Mouse (Mus musculus) stomach, postnatal 0 days (tissue): ENCODE data around the gene Dnal4. TPM values are rescaled to one million over a fixed set of nuclear protein-coding genes. Genes with fewer than 3 reads are reported as not detected.

Experiments used
- ATAC-seq: fragments of 200-750 bp; cut with Nextera tagmentation; 2 replicates; pipeline ENCODE4 v1.8.0; 2017; ENCODE audit not compliant: low FRiP score, low TSS enrichment
- DNase-seq: peaks from one replicate; pipeline ENCODE4 v3.0.0-alpha.2; 2016; ENCODE audit warnings: low spot score
- H3K27ac ChIP-seq: fragments of 300-500 bp; sonication (generic); replicated peaks from 2 replicates; pipeline ENCODE4 v1.5.1; 2014; ENCODE audit warnings: mild to moderate bottlenecking, control low read depth
- H3K27me3 ChIP-seq: fragments of 300-500 bp; sonication (generic); 2 replicates; pipeline ENCODE4 v1.6.1; 2014; ENCODE audit warnings: low read length; ENCODE audit not compliant: control insufficient read depth, insufficient read depth
- H3K36me3 ChIP-seq: fragments of 300-500 bp; sonication (generic); 2 replicates; pipeline ENCODE4 v1.6.1; 2014; ENCODE audit warnings: low read length, mixed read lengths; ENCODE audit not compliant: control insufficient read depth, insufficient read depth
- H3K4me1 ChIP-seq: fragments of 300-500 bp; sonication (generic); replicated peaks from 2 replicates; pipeline ENCODE4 v1.6.1; 2014; ENCODE audit warnings: antibody characterized with exemption; ENCODE audit not compliant: control insufficient read depth, insufficient read depth
- H3K4me2 ChIP-seq: fragments of 300-500 bp; sonication (generic); replicated peaks from 2 replicates; pipeline ENCODE4 v1.6.1; 2014; ENCODE audit warnings: low read depth, mild to moderate bottlenecking, control low read depth, moderate library complexity
- H3K4me3 ChIP-seq: fragments of 300-500 bp; sonication (generic); 2 replicates; pipeline ENCODE4 v1.5.1; 2014; ENCODE audit warnings: low read depth, low read length, control low read depth
- H3K9ac ChIP-seq: fragments of 300-500 bp; sonication (generic); 2 replicates; pipeline ENCODE4 v1.6.1; 2014; ENCODE audit warnings: mild to moderate bottlenecking, low read length, control low read depth, mixed read lengths
- H3K9me3 ChIP-seq: fragments of 300-500 bp; sonication (generic); 2 replicates; pipeline ENCODE4 v1.6.1; 2016; ENCODE audit warnings: low read length; ENCODE audit not compliant: control insufficient read depth
- CTCF ChIP-seq: IDR thresholded peaks from 2 replicates; pipeline ENCODE4 v1.5.1; 2016; ENCODE audit warnings: antibody characterized with exemption, low read depth, mild to moderate bottlenecking, moderate library complexity
- EP300 ChIP-seq: optimal IDR thresholded peaks from 2 replicates; pipeline ENCODE3; 2016; ENCODE audit warnings: antibody characterized with exemption
- WGBS: fragments of 180-500 bp; shearing (Covaris S2); extraction: QIAGEN DNeasy Blood & Tissue Kit; methylation state at CpG from one replicate; pipeline ENCODE4 v1.1.7; 2014; 5-methylcytosine and 5-hydroxymethylcytosine counted together
- polyA plus RNA-seq: library from polyadenylated mRNA; unstranded; fragments of >200 nt; fragmentation: Nextera tagmentation; extraction: Ambion mirVana; gene quantifications from 2 replicates; pipeline ENCODE4 v1.2.1, GENCODE M21; 2015

Dnal4 gene
- polyA plus RNA-seq, result 30.5 and 31.4 TPM in 2 replicates

DNA sequence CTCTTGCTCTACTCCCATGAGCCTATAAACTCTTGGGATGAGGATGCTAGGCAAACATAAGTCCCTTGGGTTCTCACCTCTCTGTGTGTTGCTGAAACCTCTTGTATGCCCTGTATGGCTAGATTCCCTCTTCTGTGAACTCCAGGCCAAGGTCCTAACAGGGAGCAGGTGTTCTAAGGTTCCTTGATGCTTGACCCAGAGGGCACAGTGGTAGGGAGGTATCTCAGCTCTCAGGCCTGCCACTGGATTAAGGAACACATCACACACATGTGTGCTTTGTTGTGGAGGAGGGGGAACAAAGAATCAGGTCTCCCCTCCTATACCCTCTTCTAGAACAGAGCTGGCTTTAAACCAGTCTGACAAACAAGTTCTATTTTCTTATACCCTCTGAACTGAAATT lies at the start of gene Dnal4:
TSS of gene Dnal4 (minus strand) at position 101 of the 400 bp plus-strand sequence.
- no peaks in the 10 kb centered on the region for H3K9me3 ChIP-seq
- no peaks in the 10 kb centered on the region for H3K27me3 ChIP-seq
- H3K36me3 ChIP-seq, result no peaks in the 10 kb centered on the region
- no peak within 1 kb of the TSS for H3K4me3 ChIP-seq
- DNase-seq (no peak), ATAC-seq (no peak)
- no peak within 1 kb of the TSS for H3K9ac ChIP-seq
- H3K27ac ChIP-seq, result no peak within 1 kb of the TSS
- TF ChIP-seq CTCF, result no peak
- TF ChIP-seq EP300, result no peak
- no peak within 1 kb of the TSS for H3K4me2 ChIP-seq
- H3K4me1 ChIP-seq, result 0 out of 2 replicates have a peak, but pooled peaks cover 4% of the 10 kb centered on the region

- Histone ChIP-seq H3K9ac (no peak overlapping the region), H3K9me3 (no peaks in the 10 kb centered on the region)
Observed at GRCm38 (mm10) chr15:79827061-79827777, 49.6 kb upstream of the Dnal4 start.

GRCm38 (mm10) chr15:79826221-79826935 lies 48.7 kb upstream of the Dnal4 start:
- H3K4me1 ChIP-seq, result 0 out of 2 replicates have a peak, but pooled peaks cover 3% of the 10 kb centered on the region
- DNase-seq (no peak), ATAC-seq (no peak)
- no peaks in the 10 kb centered on the region for H3K27me3 ChIP-seq
- peaks cover 24% of the 10 kb centered on the region for H3K36me3 ChIP-seq
- H3K4me2 ChIP-seq, result no peak overlapping the region
- TF ChIP-seq EP300 (no peak), CTCF (no peak)
- 79% methylated on average over 9 of the region's 9 CpGs for WGBS
- H3K9me3 ChIP-seq, result no peaks in the 10 kb centered on the region
- H3K4me3 ChIP-seq, result no peak overlapping the region
- H3K27ac ChIP-seq, result no peak overlapping the region
- no peak overlapping the region for H3K9ac ChIP-seq

More at GRCm38 (mm10) chr15:79827061-79827777, 49.6 kb upstream of the Dnal4 start:
- Histone ChIP-seq H3K4me2 (no peak overlapping the region), H3K4me3 (no peak overlapping the region), H3K4me1 (0 out of 2 replicates have a peak, but pooled peaks cover 2% of the 10 kb centered on the region), H3K27me3 (no peaks in the 10 kb centered on the region), H3K36me3 (peaks cover 24% of the 10 kb centered on the region), H3K27ac (no peak overlapping the region)
- no peak for ATAC-seq
- WGBS, result 75% methylated on average over 14 of the region's 14 CpGs
- TF ChIP-seq EP300 (no peak), CTCF (no peak)
- DNase-seq, result peak; percentile 30

DNA sequence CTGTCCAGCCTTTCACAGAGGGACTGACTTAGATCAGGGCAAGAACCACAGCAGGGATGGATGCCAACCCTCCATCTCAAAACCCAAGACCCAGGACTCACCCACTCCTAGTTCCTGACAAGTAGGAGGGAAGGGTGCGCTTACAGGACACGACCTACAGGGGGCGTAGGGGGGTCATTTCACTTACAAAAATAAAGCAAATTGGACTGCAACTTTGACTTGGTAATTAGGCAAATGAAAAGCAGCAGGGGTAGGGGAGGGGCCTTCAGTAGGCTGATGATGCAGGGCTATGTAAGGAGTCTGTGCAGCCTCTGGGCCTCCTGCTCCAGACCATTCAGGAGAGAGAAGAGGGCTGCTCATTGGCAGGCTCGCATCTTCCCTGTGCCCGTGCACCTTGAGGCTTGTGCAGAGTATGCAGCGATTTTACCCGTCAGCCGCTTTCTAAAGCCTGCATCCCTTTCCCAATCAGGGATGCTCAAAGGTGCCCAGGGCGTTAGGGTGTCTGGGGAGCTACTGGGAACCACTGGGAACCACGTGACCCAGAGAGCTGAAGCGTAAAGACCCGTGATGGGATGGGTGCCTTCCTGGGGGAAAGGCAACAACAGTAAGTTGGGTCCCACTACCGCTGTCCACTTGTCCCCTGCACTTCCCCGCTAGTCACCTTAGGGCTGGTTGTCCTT lies 47.6 kb upstream of the Dnal4 start:
- ATAC-seq (no peak), DNase-seq (peak; percentile 53)
- H3K4me3 ChIP-seq, result no peak overlapping the region
- no peak for TF ChIP-seq EP300
- peak; percentile 77 for TF ChIP-seq CTCF
- no peak overlapping the region for H3K9ac ChIP-seq
- H3K4me1 ChIP-seq, result 0 out of 2 replicates have a peak, but pooled peaks cover 3% of the 10 kb centered on the region
- no peak overlapping the region for H3K27ac ChIP-seq
- H3K4me2 ChIP-seq, result no peak overlapping the region
- 61% methylated on average over 14 of the region's 14 CpGs for WGBS
- no peaks in the 10 kb centered on the region for H3K27me3 ChIP-seq
- no peaks in the 10 kb centered on the region for H3K9me3 ChIP-seq
- peaks cover 24% of the 10 kb centered on the region for H3K36me3 ChIP-seq

GRCm38 (mm10) chr15:79823588-79824280 lies 46.1 kb upstream of the Dnal4 start:
- no peaks in the 10 kb centered on the region for H3K27me3 ChIP-seq
- no peak overlapping the region for H3K4me3 ChIP-seq
- ATAC-seq (no peak; the same call in 1 of the 2 replicates), DNase-seq (peak; percentile 55)
- H3K9me3 ChIP-seq, result no peaks in the 10 kb centered on the region
- H3K36me3 ChIP-seq, result peaks cover 24% of the 10 kb centered on the region
- TF ChIP-seq CTCF, result no peak; the same call in 1 of the 2 replicates
- no peak for TF ChIP-seq EP300
- WGBS, result 54% methylated on average over 19 of the region's 19 CpGs
- H3K4me2 ChIP-seq, result no peak overlapping the region
- no peak overlapping the region for H3K9ac ChIP-seq
- H3K27ac ChIP-seq, result no peak overlapping the region
- H3K4me1 ChIP-seq, result 0 out of 2 replicates have a peak, but pooled peaks cover 3% of the 10 kb centered on the region
